Mouse (Mus musculus) left cerebral cortex, adult 2 months (tissue): ENCODE data around the gene Sh3tc1. TPM values are rescaled to one million over a fixed set of nuclear protein-coding genes. Genes with fewer than 3 reads are reported as not detected.

Experiments
- DNase-seq, 2 experiments: peaks; one replicate each; pipeline ENCODE4 v3.0.0; 2021 to 2022; ENCODE audit warnings: low spot score in 2 of 2, mixed read lengths in 1 of 2; ENCODE audit errors: extremely low spot score in 1 of 2
- H3K27ac ChIP-seq: fragments of 200-600 bp; 2 replicates; pipeline ENCODE4 v1.8.1; 2022
- H3K4me3 ChIP-seq: fragments of 200-600 bp; 2 replicates; pipeline ENCODE4 v1.8.1; 2022
- CTCF ChIP-seq: fragments of 200-600 bp; IDR thresholded peaks from 2 replicates; pipeline ENCODE4 v1.8.1; 2022; ENCODE audit warnings: antibody characterized with exemption, mild to moderate bottlenecking, moderate library complexity
- intact Hi-C: fragments of 180-260 bp; cut with DNase I; formaldehyde crosslinking; loops from one replicate; pipeline ENCODE4 v1.15.1; 2025
- total RNA-seq, 2 experiments: library from RNA; stranded (reverse); gene quantifications; 2 replicates each; pipeline ENCODE4 v1.2.3; 2021

Sh3tc1 gene
- total RNA-seq, 2 experiments from 2014 or later, result 2.4 to 4.3 TPM

DNA sequence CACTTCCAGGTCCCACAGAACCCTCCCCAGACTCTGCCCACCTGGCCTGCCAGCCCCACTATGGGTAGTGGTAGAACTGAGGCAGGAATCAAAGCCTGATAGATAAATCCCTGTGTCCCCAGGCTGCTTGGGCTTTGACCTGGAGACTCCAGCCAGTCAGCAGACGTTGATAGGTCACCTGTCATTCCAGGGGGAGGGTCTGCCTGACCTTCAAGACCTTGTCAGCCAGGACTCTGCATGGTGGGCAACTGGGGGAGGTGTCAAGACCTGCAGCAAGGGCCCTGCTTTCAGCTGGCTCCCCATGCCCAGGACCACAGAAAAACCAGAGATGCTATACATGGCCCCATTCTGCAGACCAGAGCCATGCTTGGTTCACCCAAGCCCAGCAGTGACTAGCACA, 67.2 kb downstream of the Sh3tc1 start:
- intact Hi-C loops, result no loop called here
- no peak for DNase-seq

DNA sequence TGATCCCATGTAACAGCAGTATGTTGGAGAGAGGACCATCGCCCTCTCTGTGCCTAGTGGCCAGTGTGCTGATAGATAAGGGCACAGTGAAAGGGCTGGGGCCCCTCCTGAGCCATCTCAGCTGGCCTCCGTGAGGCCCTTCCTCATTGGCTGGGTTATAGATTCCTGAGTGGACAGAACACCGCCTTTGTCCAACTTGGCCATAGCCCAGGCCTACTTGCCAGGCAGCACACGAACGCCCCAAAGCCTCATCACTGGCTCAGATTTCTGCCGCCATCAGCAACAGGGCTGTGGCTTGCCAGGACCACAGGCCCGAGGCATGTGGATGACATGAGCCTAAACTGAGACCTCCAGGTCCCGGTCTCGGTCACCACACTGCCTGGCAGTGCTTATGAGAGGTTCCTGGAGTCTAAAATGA, 68.3 kb downstream of the Sh3tc1 start:
- TF ChIP-seq CTCF, result no peak
- Histone ChIP-seq H3K4me3 (no peak overlapping the region), H3K27ac (peak overlapping the region; percentile 66)
- intact Hi-C loops, result no loop called here
- DNase-seq, result peak; percentile 24 to 38

More for the DNA sequence above, 67.2 kb downstream of the Sh3tc1 start:
- H3K4me3 ChIP-seq, result no peak overlapping the region
- no peak for TF ChIP-seq CTCF
- H3K27ac ChIP-seq, result peak overlapping the region; percentile 18; the same call in 1 of the 2 replicates

DNA sequence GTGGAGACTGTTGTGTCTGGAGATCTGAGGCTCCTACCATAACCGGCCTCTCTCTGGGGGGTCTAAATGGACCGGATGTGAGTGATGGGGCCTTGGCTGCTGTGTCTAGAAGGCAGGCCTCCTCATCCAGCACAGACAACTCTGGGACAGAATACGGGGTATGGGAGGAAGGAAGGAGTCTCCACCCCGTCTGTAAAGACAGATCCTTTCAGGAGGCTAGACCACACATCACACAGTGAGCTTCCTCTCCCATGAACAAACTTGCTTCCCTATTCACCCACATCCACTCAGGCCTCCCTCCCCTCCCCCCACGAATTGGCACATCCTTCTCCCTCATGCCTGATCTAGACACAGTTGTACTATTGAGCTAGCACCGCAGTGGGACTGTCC, 69.4 kb downstream of the Sh3tc1 start:
- intact Hi-C loops, result no loop called here
- Histone ChIP-seq H3K27ac (no peak overlapping the region; the same call in 1 of the 2 replicates), H3K4me3 (no peak overlapping the region)
- no peak for TF ChIP-seq CTCF
- peak in 1 of 2 experiments; percentile 23 for DNase-seq

DNA sequence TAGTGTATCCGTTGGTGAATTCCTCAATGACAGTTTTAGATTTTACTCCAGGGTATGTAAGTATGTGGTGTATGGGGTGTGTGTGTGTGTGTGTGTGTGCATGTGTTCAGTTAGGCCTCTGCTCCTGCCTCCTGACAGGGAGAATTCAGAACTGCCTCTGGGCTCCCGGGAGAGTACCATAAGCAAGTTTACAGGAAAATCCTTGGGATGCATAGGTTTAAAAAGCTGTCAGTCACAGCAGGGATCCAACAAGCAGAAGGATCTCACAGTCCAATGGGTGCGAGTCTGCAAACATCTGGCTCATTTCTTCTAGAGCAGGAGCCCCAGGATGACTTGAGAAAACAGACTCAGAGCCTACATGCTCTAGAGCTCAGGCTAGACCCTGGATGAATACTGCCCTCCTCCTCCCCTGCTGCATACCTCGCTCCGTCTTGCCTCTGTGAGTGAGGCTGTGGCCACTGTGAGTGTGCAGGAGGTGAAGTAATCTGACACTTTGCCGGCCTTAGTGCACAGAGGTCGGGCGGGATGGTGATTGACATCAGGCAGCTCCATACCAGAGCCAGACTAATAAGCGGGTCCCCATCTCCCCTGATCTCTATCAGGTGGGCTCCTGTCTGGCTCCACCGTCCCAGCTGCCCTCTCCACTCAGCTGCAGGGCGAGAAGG, 69.9 kb downstream of the Sh3tc1 start:
- no peak overlapping the region for H3K27ac ChIP-seq
- TF ChIP-seq CTCF, result no peak
- intact Hi-C loops, result no loop called here
- no peak for DNase-seq
- H3K4me3 ChIP-seq, result no peak overlapping the region

DNA sequence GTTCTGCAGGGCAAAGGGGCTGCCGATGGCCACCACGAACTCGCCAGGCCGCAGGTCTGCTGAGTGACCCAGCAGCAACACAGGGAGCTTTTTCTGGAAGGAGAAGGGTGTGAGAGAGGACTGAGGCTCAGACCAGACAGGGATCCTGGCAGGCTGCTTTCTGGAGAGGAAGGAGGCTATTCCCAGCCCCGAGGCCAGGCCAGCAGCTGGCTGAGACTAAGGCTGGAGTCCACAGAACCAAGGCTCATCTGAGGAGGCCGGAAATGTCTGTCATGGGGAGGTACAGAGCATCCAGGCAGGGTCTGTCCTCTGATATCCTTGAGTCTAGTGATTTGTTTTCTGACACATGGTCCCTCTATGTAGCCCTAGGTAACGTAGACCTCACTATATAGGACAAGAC, 73.6 kb downstream of the Sh3tc1 start:
- Histone ChIP-seq H3K27ac (no peak overlapping the region), H3K4me3 (no peak overlapping the region)
- TF ChIP-seq CTCF, result no peak
- intact Hi-C loops, result no loop called here
- no peak for DNase-seq

DNA sequence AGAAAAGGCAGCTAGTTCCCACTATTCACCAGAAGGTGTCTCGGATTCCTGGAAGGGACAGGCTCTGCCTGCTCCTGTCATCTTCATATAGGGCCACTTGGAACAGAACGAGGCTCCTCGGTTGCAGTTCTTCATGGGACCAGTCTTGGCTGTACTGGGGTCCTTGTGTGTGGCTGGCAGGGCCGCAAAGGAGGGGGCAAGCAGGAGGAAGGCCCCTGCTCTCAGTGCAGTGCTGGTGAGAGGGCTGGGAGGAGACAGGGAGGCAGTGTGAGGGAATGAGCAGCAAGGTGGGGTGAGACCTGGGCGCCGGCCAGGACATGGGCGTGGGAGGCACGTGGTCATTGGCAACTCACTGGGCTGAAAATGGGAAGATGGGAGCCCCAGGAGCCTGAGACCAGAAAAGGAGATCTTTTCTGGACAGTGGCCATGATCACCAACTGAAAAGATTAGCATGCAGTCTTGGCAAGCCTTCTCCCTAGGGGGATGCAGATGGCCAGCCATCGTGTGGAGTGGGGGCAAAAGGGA, 77.7 kb downstream of the Sh3tc1 start:
- intact Hi-C loops, result no loop called here
- Histone ChIP-seq H3K27ac (no peak overlapping the region), H3K4me3 (no peak overlapping the region)
- no peak for TF ChIP-seq CTCF
- no peak for DNase-seq

DNA sequence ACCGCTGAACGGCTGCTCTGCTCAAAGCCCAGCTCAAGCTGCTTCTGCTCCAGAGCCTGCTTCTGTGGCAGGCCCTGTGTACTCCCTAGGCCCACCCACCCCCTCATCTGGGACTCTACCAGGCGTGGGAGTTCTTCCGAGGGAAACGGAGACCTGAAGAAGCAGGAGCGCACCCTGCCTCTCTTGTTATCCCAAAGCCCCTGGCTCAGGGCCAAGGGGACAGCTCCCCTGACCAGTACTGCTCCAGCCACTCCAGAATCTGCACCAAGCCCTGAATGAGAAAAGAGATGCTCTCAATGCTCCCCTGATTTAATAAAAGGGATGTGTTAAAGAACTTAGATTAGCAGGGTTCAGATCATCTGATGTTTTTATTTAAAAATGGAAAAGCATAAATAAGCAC, 78.6 kb downstream of the Sh3tc1 start:
- intact Hi-C loops, result no loop called here
- TF ChIP-seq CTCF, result no peak
- no peak for DNase-seq
- Histone ChIP-seq H3K27ac (no peak overlapping the region), H3K4me3 (no peak overlapping the region)

DNA sequence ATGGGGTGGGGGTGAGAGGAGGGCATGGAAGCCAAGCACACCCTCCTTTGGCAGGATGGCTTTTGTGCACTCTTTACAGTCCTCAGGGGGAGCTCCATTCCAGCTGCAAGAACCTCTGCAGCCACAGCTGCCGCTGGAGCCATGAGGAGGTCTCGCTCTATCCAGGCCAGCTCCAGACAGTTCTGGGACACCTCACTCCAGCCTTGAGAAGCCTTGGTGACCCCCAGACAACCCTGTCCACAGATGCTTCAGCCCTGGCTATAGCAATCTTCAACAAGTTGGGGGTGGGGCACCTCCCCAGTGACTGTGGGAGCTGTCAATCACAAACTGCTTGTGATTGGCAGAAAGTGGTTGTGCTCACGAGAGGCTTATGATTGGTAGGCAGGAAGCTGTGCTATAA, 80.3 kb downstream of the Sh3tc1 start:
- intact Hi-C loops, result no loop called here
- DNase-seq, result no peak
- no peak overlapping the region for H3K27ac ChIP-seq
- no peak overlapping the region for H3K4me3 ChIP-seq
- no peak for TF ChIP-seq CTCF

DNA sequence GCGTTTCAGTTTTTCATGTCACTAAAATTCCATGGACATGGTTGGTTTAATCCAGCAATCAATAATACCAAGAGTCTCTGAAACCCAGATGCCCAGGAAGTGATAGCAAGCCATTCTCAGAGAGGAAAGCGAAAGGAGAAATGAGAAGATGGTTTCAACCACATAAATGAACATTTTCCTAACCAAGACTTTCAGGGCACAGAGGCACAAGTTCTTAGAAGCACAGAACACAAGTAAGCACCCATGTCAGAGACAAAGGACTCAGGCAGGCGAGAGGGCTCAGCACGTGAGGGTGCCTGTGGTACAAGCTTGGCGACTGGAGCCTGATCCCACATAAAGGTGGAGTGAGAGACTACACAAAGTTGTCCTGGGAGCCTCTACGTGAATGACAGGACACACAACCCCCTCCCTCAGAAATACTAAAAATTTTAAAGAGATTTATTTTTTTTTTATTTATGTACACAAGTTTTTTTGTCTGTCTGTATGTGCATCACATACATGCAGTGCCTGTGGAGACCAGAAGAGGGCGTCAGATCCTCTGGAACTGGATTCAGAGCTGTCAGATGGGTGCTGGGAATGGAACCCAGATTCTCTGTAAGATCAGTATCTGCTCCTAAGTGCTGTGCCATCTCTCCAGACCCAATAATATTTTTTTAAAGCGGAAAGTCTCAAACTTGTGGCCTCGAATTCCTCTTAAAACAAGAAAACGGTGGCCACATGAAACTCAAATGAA, 83.9 kb downstream of the Sh3tc1 start:
- Histone ChIP-seq H3K4me3 (no peak overlapping the region), H3K27ac (no peak overlapping the region)
- no peak for DNase-seq
- no peak; the same call in none of the 2 replicates for TF ChIP-seq CTCF
- intact Hi-C loops, result no loop called here

DNA sequence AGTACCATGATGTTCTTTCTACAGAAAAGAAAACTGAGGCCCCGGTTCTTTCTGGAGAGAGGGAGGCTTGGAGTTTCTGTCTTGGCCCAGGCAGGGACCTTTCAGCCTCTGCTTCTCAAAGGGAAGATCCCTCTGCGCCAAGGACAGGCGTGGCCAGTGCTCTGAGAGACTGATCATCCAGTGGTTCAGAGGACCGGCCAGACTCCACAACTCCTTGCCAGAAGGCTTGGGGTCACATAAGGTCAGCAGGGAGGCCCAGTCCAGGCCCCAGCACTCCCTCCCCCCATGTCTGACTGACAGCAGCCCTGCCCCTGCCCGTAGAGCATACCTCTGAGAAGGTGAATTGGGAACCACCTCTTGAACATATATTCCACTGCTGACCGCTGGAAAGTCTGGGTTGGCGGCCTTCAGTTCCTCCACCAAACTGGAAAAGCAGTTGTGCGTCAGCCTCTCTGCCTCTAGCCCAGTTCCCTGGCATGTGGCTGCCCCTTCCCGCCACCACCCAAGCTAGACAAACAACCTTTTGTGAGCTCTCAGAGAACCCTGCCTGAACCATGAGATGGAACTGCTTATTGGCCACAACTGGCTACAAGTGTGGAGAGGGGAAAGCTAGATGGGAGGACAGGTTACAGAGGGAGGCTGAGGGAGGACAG, 85.9 kb downstream of the Sh3tc1 start:
- no peak overlapping the region for H3K27ac ChIP-seq
- no peak for TF ChIP-seq CTCF
- no peak overlapping the region for H3K4me3 ChIP-seq
- DNase-seq, result no peak
- intact Hi-C loops, result no loop called here

DNA sequence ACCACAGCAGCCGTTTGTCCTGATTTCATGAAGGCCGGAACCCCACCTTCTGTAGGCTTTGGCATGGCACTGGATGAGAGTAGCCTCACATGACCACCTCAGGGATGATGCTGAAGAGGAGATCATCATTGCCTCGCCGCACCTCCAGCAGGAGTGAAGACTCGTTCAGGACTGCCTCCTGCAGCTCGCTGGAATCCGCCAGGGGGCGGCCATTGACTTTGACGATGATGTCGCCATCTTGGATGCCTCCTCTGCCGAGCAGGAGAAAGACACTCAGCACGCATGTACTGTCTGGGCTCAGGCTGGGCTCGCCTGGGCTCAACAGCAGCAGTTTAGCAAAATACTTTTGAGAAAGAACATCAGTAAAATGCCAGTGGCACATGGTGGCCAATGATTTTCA, 86.9 kb downstream of the Sh3tc1 start:
- Histone ChIP-seq H3K27ac (no peak overlapping the region), H3K4me3 (no peak overlapping the region)
- DNase-seq, result no peak
- TF ChIP-seq CTCF, result no peak
- intact Hi-C loops, result no loop called here

DNA sequence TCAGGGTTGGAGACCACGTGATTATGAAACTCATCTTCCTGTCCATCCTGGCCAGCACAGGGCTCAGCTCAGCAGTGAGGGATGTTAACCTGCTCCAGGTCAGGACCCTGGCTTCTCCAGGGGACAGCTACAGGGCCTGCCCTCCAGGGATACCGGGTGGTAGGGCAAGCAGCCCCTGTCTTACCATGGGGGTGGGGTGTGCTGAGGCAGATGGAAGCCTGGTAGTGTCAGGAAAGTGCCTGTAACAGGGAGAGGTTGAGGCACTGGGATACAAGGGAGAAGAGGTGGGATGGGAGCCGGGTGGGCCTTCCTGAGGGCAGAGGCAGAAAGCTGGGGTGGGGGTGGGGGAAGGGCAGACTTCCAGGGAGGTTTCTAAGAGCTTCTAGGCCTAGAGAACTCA, 87.5 kb downstream of the Sh3tc1 start:
- TF ChIP-seq CTCF, result no peak
- no peak for DNase-seq
- no peak overlapping the region for H3K27ac ChIP-seq
- intact Hi-C loops, result no loop called here
- no peak overlapping the region for H3K4me3 ChIP-seq
